Mouse (Mus musculus) leukemia stem cell, adult 10-12 weeks (primary cell): ENCODE data around the gene Dppa2. TPM values are rescaled to one million over a fixed set of nuclear protein-coding genes. Genes with fewer than 3 reads are reported as not detected.

Experiments used
- polyA plus RNA-seq: library from polyadenylated mRNA; stranded (reverse); fragments of >175 nt; gene quantifications from 2 replicates; pipeline ENCODE4 v1.2.3, GENCODE M21; 2012; ENCODE audit warnings: low replicate concordance

Gene Dppa2
- 0.07 TPM in 1 of 2 replicates, not detected in the other for polyA plus RNA-seq

DNA sequence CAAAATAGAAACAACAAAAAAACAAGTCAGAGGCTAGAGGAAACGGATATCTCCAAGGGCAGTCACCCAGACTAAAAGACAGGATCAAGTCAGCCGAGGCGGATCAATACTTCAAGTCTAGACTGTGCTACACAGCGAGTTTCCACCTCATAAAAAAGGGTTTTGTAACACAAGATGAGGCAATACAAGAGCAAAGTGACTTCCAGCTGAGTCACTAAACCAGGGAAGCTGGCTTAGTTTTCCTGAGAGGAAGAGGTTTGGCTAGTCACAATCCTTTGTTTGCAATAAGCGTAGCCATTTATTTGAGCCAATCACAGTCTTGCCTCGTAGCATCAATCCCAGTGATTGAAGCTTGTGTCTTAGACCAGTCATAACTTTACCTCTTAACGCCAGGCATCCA, at the start of gene Dppa2:
Gene Dppa2 (plus strand): TSS at position 400 of the 400 bp plus-strand sequence.

DNA sequence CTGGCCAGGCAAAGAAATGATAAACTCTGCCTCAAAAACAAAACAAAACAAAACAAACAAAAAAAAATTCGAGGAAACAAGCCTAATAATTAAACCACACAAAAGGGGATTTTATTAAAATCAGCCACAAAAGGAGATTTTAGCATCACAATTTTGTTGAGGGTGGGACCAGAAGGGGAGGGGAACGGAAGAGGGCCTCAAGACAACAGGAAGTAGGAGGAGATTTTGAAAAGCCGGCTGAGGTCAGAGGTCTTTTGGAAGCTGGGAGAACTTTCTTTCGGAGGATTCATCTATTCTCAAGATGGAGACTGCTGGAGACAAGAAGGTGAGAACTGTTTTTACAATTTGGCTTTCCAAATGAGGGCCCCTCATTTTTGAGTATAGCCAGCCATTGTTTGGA, 20.2 kb upstream of the Dppa2 start, which contains the start of gene Dppa4:
Gene Dppa4 (plus strand): TSS at position 217 of the 400 bp plus-strand sequence.

Other genes with a start within 250 kb of the Dppa2 start
- not detected in 2 replicates for gene Dppa4, start 20.2 kb upstream of the Dppa2 start, polyA plus RNA-seq
- gene Gm5485, start 108.5 kb downstream of the Dppa2 start, polyA plus RNA-seq: not detected in 2 replicates
- not detected in 2 replicates for gene Morc1, start 127.3 kb downstream of the Dppa2 start, polyA plus RNA-seq